Mouse (Mus musculus) erythroblast, adult 5-6 weeks (primary cell): ENCODE measurements around the gene Cps1. TPM values are rescaled to one million over a fixed set of nuclear protein-coding genes. Genes with fewer than 3 reads are reported as not detected.

ENCODE experiments used
- ATAC-seq: replicated peaks from 2 replicates; pipeline ENCODE4 v1.8.0; 2016; ENCODE audit warnings: moderate number of reproducible peaks, mild to moderate bottlenecking, moderate TSS enrichment, inconsistent platforms; ENCODE audit not compliant: poor library complexity, low FRiP score, severe bottlenecking
- total RNA-seq, 2 experiments: library from RNA; stranded (forward) in 1 of 2; stranded (reverse) in 1 of 2; fragments of 150-400 nt in 1 of 2; fragments of 200-764, 138-1000 nt in 1 of 2; gene quantifications; 2 replicates each; pipeline versions ENCODE4 v1.2.3 to v1.2.4; 2015 to 2017; ENCODE audit warnings: low replicate concordance in 2 of 2

Gene Cps1
- total RNA-seq (2015; ENCODE audit: low replicate concordance): not detected in 2 replicates
- not detected in 2 replicates for total RNA-seq (2017; ENCODE audit: low replicate concordance)

- ATAC-seq: no peak
These were observed at the start of gene Cps1 for GRCm38 (mm10) chr1:67122797-67123196. Gene Cps1, plus strand, starts transcription at chr1:67123026.

GRCm38 (mm10) chr1:67077739-67078138 is 45.1 kb upstream of the Cps1 start:
- no peak for ATAC-seq

- ATAC-seq: no peak
These were observed 44.2 kb upstream of the Cps1 start for GRCm38 (mm10) chr1:67078666-67079065.

- no peak for ATAC-seq
These were observed 43.7 kb upstream of the Cps1 start for GRCm38 (mm10) chr1:67079146-67079545.

- no peak for ATAC-seq
These were observed 30.4 kb upstream of the Cps1 start for GRCm38 (mm10) chr1:67092473-67092872.

- no peak for ATAC-seq
These were observed 23.6 kb upstream of the Cps1 start for GRCm38 (mm10) chr1:67099215-67099614.

GRCm38 (mm10) chr1:67103476-67104248 is 19.2 kb upstream of the Cps1 start:
- no peak for ATAC-seq

GRCm38 (mm10) chr1:67111621-67112298 is 11.1 kb upstream of the Cps1 start:
- no peak for ATAC-seq

GRCm38 (mm10) chr1:67113343-67114030 is 9.3 kb upstream of the Cps1 start:
- ATAC-seq: no peak

- no peak for ATAC-seq
These were observed 6.3 kb upstream of the Cps1 start for GRCm38 (mm10) chr1:67116571-67116970.

- ATAC-seq: no peak
These were observed 5.0 kb upstream of the Cps1 start for GRCm38 (mm10) chr1:67117778-67118177.

- ATAC-seq: no peak
These were observed 2.6 kb downstream of the Cps1 start for GRCm38 (mm10) chr1:67125433-67125832.

- ATAC-seq: no peak
These were observed 21.1 kb downstream of the Cps1 start for GRCm38 (mm10) chr1:67143939-67144338.

GRCm38 (mm10) chr1:67151246-67151645 is 28.4 kb downstream of the Cps1 start:
- ATAC-seq: no peak

GRCm38 (mm10) chr1:67167283-67167682 is 44.5 kb downstream of the Cps1 start:
- ATAC-seq: no peak

- no peak for ATAC-seq
These were observed 58.3 kb downstream of the Cps1 start for GRCm38 (mm10) chr1:67181165-67181564.

- no peak for ATAC-seq
These were observed 59.4 kb downstream of the Cps1 start for GRCm38 (mm10) chr1:67182201-67182600.

GRCm38 (mm10) chr1:67183532-67183931 is 60.7 kb downstream of the Cps1 start:
- ATAC-seq: no peak

- no peak for ATAC-seq
These were observed 61.3 kb downstream of the Cps1 start for GRCm38 (mm10) chr1:67184134-67184533.

- ATAC-seq: no peak
These were observed 74.5 kb downstream of the Cps1 start for GRCm38 (mm10) chr1:67197335-67197734.
